Mouse (Mus musculus) liver, adult 2 months (tissue): ENCODE results near the gene Syt6. TPM values are rescaled to one million over a fixed set of nuclear protein-coding genes. Genes with fewer than 3 reads are reported as not detected.
A peak's percentile ranks its signal among the peaks of the same experiment; 100 is the strongest.

Experiments used
- DNase-seq: peaks from one replicate; pipeline ENCODE4 v3.0.0-alpha.2; 2011; ENCODE audit warnings: low read depth, low spot score; ENCODE audit errors: extremely low read depth
- H3K27ac ChIP-seq: fragments of 200-500 bp; replicated peaks from 2 replicates; pipeline ENCODE4 v1.5.1; 2012; ENCODE audit warnings: low read depth, mild to moderate bottlenecking, control low read depth, inconsistent platforms, low read length; ENCODE audit not compliant: insufficient read depth
- H3K27me3 ChIP-seq: fragments of 200-500 bp; 2 replicates; pipeline ENCODE4 v1.6.1; 2012; ENCODE audit warnings: mild to moderate bottlenecking, moderate library complexity, low read length, inconsistent platforms; ENCODE audit not compliant: control insufficient read depth, insufficient read depth
- H3K36me3 ChIP-seq: fragments of 200-500 bp; 2 replicates; pipeline ENCODE4 v1.6.1; 2012; ENCODE audit warnings: low read length, inconsistent platforms; ENCODE audit not compliant: control insufficient read depth, insufficient read depth
- H3K4me1 ChIP-seq: fragments of 200-500 bp; 2 replicates; pipeline ENCODE4 v1.6.1; 2011; ENCODE audit warnings: low read length; ENCODE audit not compliant: control insufficient read depth, insufficient read depth
- H3K4me3 ChIP-seq: fragments of 200-500 bp; 2 replicates; pipeline ENCODE4 v1.5.1; 2011; ENCODE audit warnings: low read depth, mild to moderate bottlenecking, control low read depth, low read length, moderate library complexity; ENCODE audit not compliant: insufficient read depth
- H3K79me2 ChIP-seq: fragments of 200-500 bp; 2 replicates; pipeline ENCODE4 v1.6.1; 2012; ENCODE audit warnings: inconsistent platforms, mild to moderate bottlenecking, low read length, moderate library complexity; ENCODE audit not compliant: control insufficient read depth, insufficient read depth
- H3K9ac ChIP-seq: fragments of 200-500 bp; 2 replicates; pipeline ENCODE4 v1.6.1; 2012; ENCODE audit warnings: low read depth, mild to moderate bottlenecking, control low read depth, inconsistent platforms, low read length
- CTCF ChIP-seq: fragments of 200-500 bp; IDR thresholded peaks from 2 replicates; pipeline ENCODE4 v1.5.1; 2011; ENCODE audit warnings: low read depth, low read length, control low read depth
- POLR2A ChIP-seq: fragments of 200-500 bp; IDR thresholded peaks from 2 replicates; pipeline ENCODE4 v1.6.1; 2011; ENCODE audit warnings: low read length, control low read depth; ENCODE audit not compliant: insufficient read depth; ENCODE audit errors: extremely low read depth
- WGBS: fragments of 180-500 bp; shearing (Covaris S2); methylation state at CpG from one replicate; pipeline ENCODE4 v1.1.7; 2018; 5-methylcytosine and 5-hydroxymethylcytosine counted together
- polyA plus RNA-seq: library from polyadenylated mRNA; depleted of rRNA; stranded (reverse); fragments of >200 nt; gene quantifications from 2 replicates; pipeline ENCODE4 v1.2.3, GENCODE M21; 2012
- total RNA-seq: library from RNA; depleted of rRNA; stranded (reverse); fragments of >200 nt; gene quantifications from 2 replicates; pipeline ENCODE4 v1.2.3, GENCODE M21; 2014

Syt6 gene
- total and polyA plus RNA-seq, 2 experiments, result not detected

DNA sequence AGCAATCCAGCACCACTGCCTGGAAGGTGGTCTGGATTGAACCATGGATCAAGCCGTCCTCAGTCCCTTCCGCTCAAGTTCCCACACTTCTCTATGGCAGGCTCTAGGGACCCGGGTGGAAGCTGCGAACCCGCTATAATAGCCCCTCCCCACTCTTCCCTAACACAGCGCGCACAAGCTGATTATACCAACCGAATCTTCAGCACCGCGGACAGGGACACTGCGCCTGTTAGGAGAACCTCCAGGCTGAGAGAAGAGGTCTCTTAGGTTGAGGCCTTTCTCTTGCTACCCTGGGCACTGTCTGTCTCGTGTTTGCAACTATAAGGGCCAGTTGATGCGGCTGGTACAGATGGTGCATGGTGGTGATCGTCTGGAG is 1.3 kb upstream of the Syt6 start:
- Histone ChIP-seq H3K36me3 (no peaks in the 10 kb centered on the region), H3K27ac (no peak overlapping the region), H3K79me2 (no peaks in the 10 kb centered on the region), H3K4me3 (no peak overlapping the region), H3K4me1 (no peaks in the 10 kb centered on the region; the same call in 1 of the 2 replicates), H3K9ac (no peak overlapping the region), H3K27me3 (peaks cover 30% of the 10 kb centered on the region)
- no peak for TF ChIP-seq CTCF
- no peak for TF ChIP-seq POLR2A
- 4% methylated on average over 14 of the region's 14 CpGs for WGBS
- DNase-seq, result no peak

DNA sequence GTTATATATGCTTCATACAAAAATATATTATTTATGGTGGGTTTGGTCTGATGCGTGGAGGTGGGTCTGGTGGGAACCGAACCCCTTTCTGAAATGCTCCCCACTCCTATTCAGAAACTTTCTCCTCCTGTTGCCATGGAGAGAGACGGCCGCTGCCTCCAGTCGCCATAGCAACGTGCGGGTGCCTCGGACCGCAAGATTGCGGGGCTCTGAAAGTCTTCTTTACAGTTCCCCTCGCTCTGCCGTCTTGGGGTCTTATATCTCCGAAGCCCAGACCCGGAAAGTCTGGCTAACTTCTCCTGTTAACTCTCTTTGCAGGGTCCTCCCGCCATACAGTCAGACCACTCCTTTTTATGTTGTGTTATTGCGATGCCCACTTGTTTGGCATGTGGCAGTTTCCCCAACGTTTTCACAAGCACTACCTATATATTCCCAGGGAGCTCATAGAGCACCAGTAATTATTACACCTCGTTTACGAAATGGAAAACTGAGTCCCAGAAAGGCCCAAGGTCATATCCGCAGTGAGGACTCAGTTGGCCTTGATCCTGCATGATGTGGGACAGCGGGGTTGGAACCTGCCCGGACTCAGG is 370 bp upstream of the Syt6 start:
- Histone ChIP-seq H3K27me3 (peaks cover 30% of the 10 kb centered on the region), H3K36me3 (no peaks in the 10 kb centered on the region)

DNA sequence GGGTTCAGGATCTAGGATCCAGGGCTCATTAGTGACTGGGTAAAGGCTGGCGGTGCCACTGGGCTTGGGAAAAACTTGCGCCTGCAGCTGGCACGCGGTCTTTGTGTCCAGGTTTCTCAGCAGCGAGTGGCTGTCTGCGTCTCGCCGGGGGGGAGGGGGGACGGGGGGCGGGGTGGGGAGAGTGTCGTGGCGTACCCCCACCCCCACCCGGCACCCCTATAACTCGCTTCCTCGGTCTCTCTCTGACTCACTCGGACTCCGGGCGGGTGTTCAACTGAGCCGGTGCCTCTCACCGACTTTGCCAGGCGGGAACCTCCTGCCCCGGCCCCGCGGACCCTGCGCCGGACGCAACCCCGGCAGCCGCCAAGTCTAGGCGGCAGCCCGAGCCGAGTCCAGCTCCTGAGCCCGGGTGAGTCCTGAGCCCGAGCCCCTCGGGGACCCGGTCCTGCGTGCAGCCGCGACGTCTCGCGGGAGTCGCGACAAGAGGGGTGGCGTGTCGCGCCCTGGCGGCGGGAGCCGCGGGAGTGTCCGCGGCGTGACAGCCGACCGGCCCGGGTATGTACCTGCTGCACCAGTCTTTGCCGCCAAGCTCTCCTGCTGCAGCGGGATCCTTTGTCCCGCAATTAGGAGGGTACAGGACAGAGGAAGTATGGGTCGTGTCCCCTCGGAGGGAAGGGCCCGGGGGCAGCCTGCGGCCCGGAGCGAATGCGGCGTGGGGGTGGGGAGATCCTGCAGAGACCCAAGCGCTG is 1.0 kb downstream of the Syt6 start:
- TF ChIP-seq CTCF (no peak), POLR2A (no peak)
- Histone ChIP-seq H3K9ac (no peak overlapping the region), H3K27me3 (peaks cover 30% of the 10 kb centered on the region), H3K79me2 (no peaks in the 10 kb centered on the region), H3K36me3 (no peaks in the 10 kb centered on the region), H3K4me3 (peak overlapping the region; percentile 29; the same call in 1 of the 2 replicates), H3K27ac (no peak overlapping the region), H3K4me1 (no peaks in the 10 kb centered on the region; the same call in 1 of the 2 replicates)
- WGBS, result 2% methylated on average over 67 of the region's 69 CpGs
- no peak for DNase-seq

More for the DNA sequence above, 370 bp upstream of the Syt6 start:
- H3K79me2 ChIP-seq, result no peaks in the 10 kb centered on the region
- TF ChIP-seq CTCF (no peak), POLR2A (no peak)
- no peaks in the 10 kb centered on the region; the same call in 1 of the 2 replicates for H3K4me1 ChIP-seq
- no peak overlapping the region for H3K9ac ChIP-seq
- 18% methylated on average over 22 of the region's 22 CpGs for WGBS
- DNase-seq, result no peak
- H3K4me3 ChIP-seq, result no peak overlapping the region
- H3K27ac ChIP-seq, result no peak overlapping the region

DNA sequence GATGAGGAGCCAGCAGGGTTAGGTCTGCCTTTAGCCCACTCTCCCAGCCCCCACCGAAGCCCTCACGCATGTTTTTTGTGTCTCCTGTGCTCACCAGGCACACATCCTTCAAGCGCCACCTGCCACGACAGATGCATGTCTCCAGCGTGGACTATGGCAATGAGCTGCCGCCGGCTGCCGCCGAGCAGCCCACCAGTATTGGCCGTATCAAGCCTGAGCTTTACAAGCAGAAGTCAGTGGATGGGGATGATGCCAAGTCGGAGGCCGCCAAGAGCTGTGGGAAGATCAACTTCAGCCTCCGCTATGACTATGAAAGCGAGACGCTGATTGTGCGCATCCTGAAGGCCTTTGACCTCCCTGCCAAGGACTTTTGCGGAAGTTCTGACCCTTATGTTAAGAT is 12.1 kb downstream of the Syt6 start:
- no peak overlapping the region for H3K9ac ChIP-seq
- no peak overlapping the region for H3K27ac ChIP-seq
- DNase-seq, result no peak
- 90% methylated on average over 17 of the region's 17 CpGs for WGBS
- no peaks in the 10 kb centered on the region for H3K36me3 ChIP-seq
- no peaks in the 10 kb centered on the region for H3K27me3 ChIP-seq
- TF ChIP-seq POLR2A, result no peak
- no peak for TF ChIP-seq CTCF
- no peaks in the 10 kb centered on the region for H3K79me2 ChIP-seq
- H3K4me3 ChIP-seq, result no peak overlapping the region
- H3K4me1 ChIP-seq, result no peaks in the 10 kb centered on the region

DNA sequence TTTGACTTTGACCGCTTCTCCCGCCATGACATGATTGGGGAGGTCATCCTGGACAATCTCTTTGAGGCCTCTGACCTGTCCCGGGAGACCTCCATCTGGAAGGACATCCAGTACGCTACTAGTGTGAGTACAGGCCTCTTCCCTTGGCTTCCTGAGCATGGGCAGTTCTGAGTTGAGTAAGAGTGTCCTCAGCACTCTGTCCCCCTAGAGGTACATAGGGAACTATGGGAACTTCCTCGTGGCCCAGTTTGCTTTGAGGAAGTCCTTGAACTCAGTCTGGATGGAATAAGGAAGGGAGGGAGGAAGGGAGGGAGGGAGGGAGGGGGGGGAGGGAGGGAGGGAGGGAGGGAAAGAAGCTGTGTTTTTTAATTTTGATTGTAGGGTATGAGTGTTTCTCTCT is 12.6 kb downstream of the Syt6 start:
- H3K27ac ChIP-seq, result no peak overlapping the region
- peak; percentile 10 for DNase-seq
- no peaks in the 10 kb centered on the region for H3K4me1 ChIP-seq
- H3K9ac ChIP-seq, result no peak overlapping the region
- H3K79me2 ChIP-seq, result no peaks in the 10 kb centered on the region
- WGBS, result 81% methylated on average over 5 of the region's 5 CpGs
- no peaks in the 10 kb centered on the region for H3K27me3 ChIP-seq
- H3K4me3 ChIP-seq, result no peak overlapping the region
- H3K36me3 ChIP-seq, result no peaks in the 10 kb centered on the region
- TF ChIP-seq CTCF (no peak), POLR2A (no peak)

DNA sequence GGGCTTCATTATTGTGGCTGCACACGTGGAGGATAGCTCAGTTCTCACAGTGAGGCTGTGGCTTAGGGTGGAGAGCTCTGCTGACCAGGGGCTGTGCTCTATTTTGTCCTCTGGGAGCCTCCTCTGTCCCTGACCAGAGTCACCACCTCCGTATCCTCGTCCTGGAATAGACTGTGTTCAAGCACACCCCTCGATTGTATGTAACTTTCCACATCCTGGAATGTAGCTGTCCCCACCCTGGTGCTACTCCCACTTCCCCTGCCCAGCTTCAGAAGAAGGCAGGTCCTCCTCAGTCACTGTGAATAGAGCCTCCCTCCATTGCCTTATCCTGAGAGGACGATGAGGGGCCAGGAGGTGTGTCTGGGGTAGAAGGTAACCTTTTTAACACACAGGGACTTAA is 14.6 kb downstream of the Syt6 start:
- H3K9ac ChIP-seq, result no peak overlapping the region
- no peaks in the 10 kb centered on the region for H3K36me3 ChIP-seq
- no peak for DNase-seq
- TF ChIP-seq POLR2A (no peak), CTCF (no peak)
- no peaks in the 10 kb centered on the region for H3K79me2 ChIP-seq
- H3K4me1 ChIP-seq, result no peaks in the 10 kb centered on the region
- H3K27ac ChIP-seq, result no peak overlapping the region
- H3K4me3 ChIP-seq, result no peak overlapping the region
- no peaks in the 10 kb centered on the region for H3K27me3 ChIP-seq
- WGBS, result 60% methylated on average over 5 of the region's 5 CpGs
